Comparison of ENCODE assay signal across 29 mouse cellular contexts in the genomic region with DNA sequence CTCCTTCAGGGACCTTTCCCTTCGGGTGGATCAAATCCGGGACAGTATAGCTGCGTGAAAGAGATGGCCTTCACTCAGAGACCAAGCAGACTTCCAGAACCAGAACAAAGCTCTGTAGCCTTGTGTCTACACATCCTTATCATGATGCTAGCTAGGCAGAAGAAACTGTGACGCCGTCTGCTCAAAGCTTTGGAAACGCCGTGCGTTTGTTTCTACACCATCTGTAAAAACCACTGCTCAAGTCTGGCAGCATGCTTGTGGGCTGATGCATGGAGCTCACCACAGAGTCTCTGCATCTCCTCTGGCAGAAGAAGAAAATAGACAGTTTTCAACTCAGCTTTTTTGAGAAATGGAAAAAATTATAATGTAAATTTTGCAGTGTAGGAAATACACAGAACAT. TPM values are rescaled to one million over a fixed set of nuclear protein-coding genes. Genes with fewer than 3 reads are reported as not detected.
A peak's percentile ranks its signal among the peaks of the same experiment; 100 is the strongest.
DNase-seq lines count a peak whose midpoint lies in the region; TF ChIP-seq lines count a peak whose summit lies in the region.
"Had no signal": no experiment of that assay in that cellular context is flagged by ENCODE, and none has a peak within 500 bp of the region (broad histone marks: within the 10 kb centered on the region; RNA-seq: fewer than 3 reads in every experiment).

No protein-coding gene starts in this region.

- no peak for TF ChIP-seq CTCF in brain, embryonic 14.5 days (IDR thresholded peaks at IDR 0.05; ENCODE audit: borderline replicate concordance, extremely low read depth, insufficient read depth, insufficient read length)

- TF ChIP-seq POLR2A in brain, embryonic 14.5 days (IDR thresholded peaks at IDR 0.05; ENCODE audit: borderline replicate concordance, extremely low read depth, insufficient read depth, insufficient read length, poor library complexity, severe bottlenecking): no peak

- peak; percentile 21 for DNase-seq in layer of hippocampus, adult 11-12 months (ENCODE audit: low spot score)
- no peak for DNase-seq in layer of hippocampus, postnatal 10 days (ENCODE audit: low spot score in 2 of 2)
- DNase-seq in brain, adult 2 months (ENCODE audit: low read depth, low spot score): peak; percentile 73
- DNase-seq in brain, embryonic 14.5 days (ENCODE audit: low read depth): peak; percentile 20
- peak; percentile 39 to 43 for DNase-seq in layer of hippocampus, postnatal 36 days
- DNase-seq in cerebellum, postnatal 10 days: no peak
- DNase-seq in spleen, adult 12 weeks (ENCODE audit: low spot score): no peak
- DNase-seq: adrenal gland, adult 2 months; cerebellum, adult 18-20 months; cerebellum, postnatal 36 days; embryo, embryonic 11 days; heart, postnatal 14 days; kidney, adult 9 months; kidney, postnatal 14 days; liver; lung, postnatal 4 days; midbrain, embryonic 14.5 days; thymus, postnatal 36 days had no signal

RNA-seq across cellular contexts. Expression of gene Insl6, which starts 13.4 kb away (rescaled TPM):
- under 1 TPM in 1 of 2 experiments, not detected in 1; 0.51 TPM for total RNA-seq in layer of hippocampus, postnatal 10 days (2021)
- 1.0 and 1.6 TPM in 2 replicates for polyA plus RNA-seq in brain, embryonic 14.5 days (2012; rRNA removed)
- total RNA-seq in layer of hippocampus, postnatal 36 days (2021): not detected
- total RNA-seq: gastrocnemius, adult 8-10 months; hindbrain, postnatal 0 days had no signal
- polyA plus RNA-seq: erythroblast, embryonic 14.5 days had no signal

RNA-seq across cellular contexts. Expression of gene Rln1, which starts 22.7 kb away (rescaled TPM):
- total RNA-seq in layer of hippocampus, postnatal 10 days (2021): 1 to 10 TPM; 2.1 to 2.4 TPM
- polyA plus RNA-seq in brain, embryonic 14.5 days (2012; rRNA removed): 1.3 and 1.5 TPM in 2 replicates
- 1 to 10 TPM; 1.1 to 2.5 TPM for total RNA-seq in layer of hippocampus, postnatal 36 days (2021)
- total RNA-seq: adrenal gland, adult 2 months; adrenal gland, postnatal 4 days; gastrocnemius, adult 8-10 months; granulocyte monocyte progenitor cell, adult 5-6 weeks; heart, postnatal 14 days; megakaryocyte-erythroid progenitor cell, adult 5-6 weeks had no signal
- polyA plus RNA-seq: adrenal gland, adult 2 months; embryonic facial prominence, embryonic 13.5 days; erythroblast, embryonic 14.5 days; intestine, embryonic 16.5 days; liver, embryonic 15.5 days; spleen, adult 2 months; stomach, embryonic 14.5 days had no signal

RNA-seq across cellular contexts. Expression of gene Plgrkt, which starts 55.4 kb away (rescaled TPM):
- 10 to 100 TPM; 33.3 to 33.9 TPM for total RNA-seq in layer of hippocampus, postnatal 10 days (2021)
- polyA plus RNA-seq in brain, embryonic 14.5 days (2012; rRNA removed): 50.7 and 63.5 TPM in 2 replicates
- 10 to 100 TPM; 27.9 to 32.1 TPM for total RNA-seq in layer of hippocampus, postnatal 36 days (2021)

RNA-seq across cellular contexts. Expression of gene Cd274, which starts 55.5 kb away (rescaled TPM):
- total RNA-seq in layer of hippocampus, postnatal 10 days (2021): 1 to 10 TPM; 1.1 to 1.6 TPM
- 1.00 and 1.1 TPM in 2 replicates for polyA plus RNA-seq in brain, embryonic 14.5 days (2012; rRNA removed)
- 1 to 10 TPM in 1 of 2 experiments, under 1 TPM in 1; 0.94 to 1.3 TPM for total RNA-seq in layer of hippocampus, postnatal 36 days (2021)
- polyA plus RNA-seq: erythroblast, embryonic 14.5 days had no signal

Comparison
In these comparisons a context has a peak if more than half of its experiments do, and no peak if none do; other contexts are left out.
1. DNase-seq: peak in layer of hippocampus, adult 11-12 months (single experiment), brain, adult 2 months (single experiment), brain, embryonic 14.5 days (single experiment) and layer of hippocampus, postnatal 36 days (2 of 2); none in layer of hippocampus, postnatal 10 days (0 of 2), cerebellum, postnatal 10 days (0 of 2) and spleen, adult 12 weeks (single experiment).